ENCODE assay signal across 29 mouse cellular contexts in genomic region chr7:120163581-120164251, GRCm38 (mm10). TPM values are rescaled to one million over a fixed set of nuclear protein-coding genes. Genes with fewer than 3 reads are reported as not detected.
A peak's percentile ranks its signal among the peaks of the same experiment; 100 is the strongest.
DNase-seq lines count a peak whose midpoint lies in the region; ATAC-seq and TF ChIP-seq lines count a peak whose summit lies in the region.
"Had no signal": no experiment of that assay in that cellular context is flagged by ENCODE, and none has a peak within 500 bp of the region (broad histone marks: within the 10 kb centered on the region; RNA-seq: fewer than 3 reads in every experiment).

No protein-coding gene starts in this region.

- no peak overlapping the region for H3K9ac ChIP-seq in embryonic facial prominence, embryonic 14.5 days (ENCODE audit: low read depth, low read length)
- no peak overlapping the region for H3K9ac ChIP-seq in lung, embryonic 14.5 days
- H3K9ac ChIP-seq in kidney, embryonic 16.5 days (replicated peaks; ENCODE audit: low read length) = no peak overlapping the region
- H3K9ac ChIP-seq: embryonic facial prominence, embryonic 13.5 days; heart, embryonic 13.5 days; hindbrain, embryonic 14.5 days; liver, postnatal 0 days; neural tube, embryonic 12.5 days had no signal

- no peaks in the 10 kb centered on the region for H3K27me3 ChIP-seq in embryonic facial prominence, embryonic 14.5 days (replicated peaks; ENCODE audit: control insufficient read depth, insufficient read depth, low read length)
- no peaks in the 10 kb centered on the region for H3K27me3 ChIP-seq in embryonic facial prominence, embryonic 10.5 days (replicated peaks; ENCODE audit: low read depth, poor library complexity, severe bottlenecking)
- no peaks in the 10 kb centered on the region for H3K27me3 ChIP-seq in lung, embryonic 14.5 days (ENCODE audit: insufficient read depth, low read length)
- H3K27me3 ChIP-seq in kidney, embryonic 16.5 days (ENCODE audit: insufficient read depth, low read length) = no peaks in the 10 kb centered on the region
- H3K27me3 ChIP-seq: embryonic facial prominence, embryonic 13.5 days; heart, embryonic 13.5 days; megakaryocyte, embryonic 14.5 days; neural tube, embryonic 12.5 days had no signal

- no peak for TF ChIP-seq CTCF in lung, embryonic 14.5 days (IDR thresholded peaks at IDR 0.05; ENCODE audit: low read depth)

- H3K36me3 ChIP-seq in embryonic facial prominence, embryonic 14.5 days (ENCODE audit: control insufficient read depth, insufficient read depth, low read length) = no peaks in the 10 kb centered on the region
- no peaks in the 10 kb centered on the region for H3K36me3 ChIP-seq in embryonic facial prominence, embryonic 10.5 days (replicated peaks)
- no peaks in the 10 kb centered on the region for H3K36me3 ChIP-seq in lung, embryonic 14.5 days (ENCODE audit: insufficient read depth)
- H3K36me3 ChIP-seq in kidney, embryonic 16.5 days (ENCODE audit: insufficient read depth, low read length) = no peaks in the 10 kb centered on the region
- H3K36me3 ChIP-seq: embryonic facial prominence, embryonic 13.5 days; heart, embryonic 13.5 days; neural tube, embryonic 12.5 days had no signal

- H3K4me2 ChIP-seq in embryonic facial prominence, embryonic 14.5 days (ENCODE audit: low read depth, low read length) = no peak overlapping the region
- no peak overlapping the region for H3K4me2 ChIP-seq in lung, embryonic 14.5 days
- no peak overlapping the region for H3K4me2 ChIP-seq in kidney, embryonic 16.5 days (replicated peaks; ENCODE audit: low read depth, low read length)
- H3K4me2 ChIP-seq: embryonic facial prominence, embryonic 13.5 days; heart, embryonic 13.5 days; hindbrain, embryonic 14.5 days; liver, embryonic 11.5 days; neural tube, embryonic 12.5 days had no signal

- no peak overlapping the region for H3K27ac ChIP-seq in embryonic facial prominence, embryonic 14.5 days (replicated peaks; ENCODE audit: low read depth, low read length)
- H3K27ac ChIP-seq in embryonic facial prominence, embryonic 10.5 days (replicated peaks) = no peak overlapping the region
- no peak overlapping the region for H3K27ac ChIP-seq in lung, embryonic 14.5 days (ENCODE audit: low read depth)
- H3K27ac ChIP-seq in kidney, embryonic 16.5 days (ENCODE audit: low read length) = no peak overlapping the region
- H3K27ac ChIP-seq: embryonic facial prominence, embryonic 13.5 days; heart, embryonic 13.5 days; hindbrain, embryonic 14.5 days; neural tube, embryonic 12.5 days had no signal

- H3K4me3 ChIP-seq in embryonic facial prominence, embryonic 14.5 days (ENCODE audit: low read depth, low read length) = no peak overlapping the region
- no peak overlapping the region for H3K4me3 ChIP-seq in embryonic facial prominence, embryonic 10.5 days
- H3K4me3 ChIP-seq in lung, embryonic 14.5 days (ENCODE audit: low read depth, low read length) = no peak overlapping the region
- no peak overlapping the region for H3K4me3 ChIP-seq in kidney, embryonic 16.5 days (ENCODE audit: low read length)
- H3K4me3 ChIP-seq: embryonic facial prominence, embryonic 13.5 days; heart, embryonic 13.5 days; megakaryocyte, embryonic 14.5 days; neural tube, embryonic 12.5 days had no signal

- peak; percentile 20 for DNase-seq in embryonic facial prominence, embryonic 14.5 days (ENCODE audit: low spot score)
- DNase-seq in embryonic facial prominence, embryonic 10.5 days (ENCODE audit: low spot score) = no peak
- peak; percentile 37 for DNase-seq in lung, embryonic 14.5 days
- no peak for DNase-seq in lung, adult 18-20 months
- peak; percentile 34 to 50 for DNase-seq in kidney, postnatal 4 days
- DNase-seq in layer of hippocampus, adult 18-20 months (ENCODE audit: low spot score in 2 of 2) = no peak
- DNase-seq: adrenal gland, postnatal 25 days; cerebellum, adult 9-10 months; heart, adult 18-20 months; heart, postnatal 14 days; liver, postnatal 0 days; lung, postnatal 36 days; midbrain, embryonic 14.5 days had no signal

- H3K9me3 ChIP-seq in embryonic facial prominence, embryonic 14.5 days (ENCODE audit: control insufficient read depth, low read length) = no peaks in the 10 kb centered on the region
- no peaks in the 10 kb centered on the region for H3K9me3 ChIP-seq in embryonic facial prominence, embryonic 10.5 days
- H3K9me3 ChIP-seq in lung, embryonic 14.5 days (ENCODE audit: low read depth, low read length) = no peaks in the 10 kb centered on the region
- H3K9me3 ChIP-seq in kidney, embryonic 16.5 days (ENCODE audit: low read length) = no peaks in the 10 kb centered on the region
- H3K9me3 ChIP-seq: embryonic facial prominence, embryonic 13.5 days; heart, embryonic 13.5 days; megakaryocyte, embryonic 14.5 days; neural tube, embryonic 12.5 days had no signal

- no peak; the same call in 1 of the 2 replicates for ATAC-seq in embryonic facial prominence, embryonic 14.5 days (ENCODE audit: low read depth)
- no peak for ATAC-seq in lung, embryonic 14.5 days (ENCODE audit: insufficient read depth)
- 0 out of 2 replicates have a peak, but pooled peaks have one; percentile 46 for ATAC-seq in kidney, embryonic 16.5 days (ENCODE audit: low FRiP score, low TSS enrichment)
- ATAC-seq: forebrain, embryonic 14.5 days; inflammation-experienced regulatory T-cells, adult 6 months; liver, postnatal 0 days had no signal

- H3K4me1 ChIP-seq in embryonic facial prominence, embryonic 14.5 days (ENCODE audit: control insufficient read depth, insufficient read depth, low read length) = no peaks in the 10 kb centered on the region
- peaks cover 7% of the 10 kb centered on the region for H3K4me1 ChIP-seq in embryonic facial prominence, embryonic 10.5 days
- H3K4me1 ChIP-seq in lung, embryonic 14.5 days (ENCODE audit: insufficient read depth) = no peaks in the 10 kb centered on the region
- no peaks in the 10 kb centered on the region for H3K4me1 ChIP-seq in kidney, embryonic 16.5 days (ENCODE audit: insufficient read depth, low read length)
- H3K4me1 ChIP-seq: heart, embryonic 13.5 days; megakaryocyte, embryonic 14.5 days; neural tube, embryonic 12.5 days had no signal

- 83% methylated on average over 11 of the region's 11 CpGs for WGBS in embryonic facial prominence, embryonic 14.5 days
- 86% methylated on average over 11 of the region's 11 CpGs for WGBS in embryonic facial prominence, embryonic 10.5 days
- WGBS in lung, embryonic 14.5 days = 76% methylated on average over 11 of the region's 11 CpGs
- WGBS in kidney, embryonic 16.5 days = 85% methylated on average over 11 of the region's 11 CpGs

RNA-seq across cellular contexts. Expression of gene Anks4b, which starts 9.9 kb away (rescaled TPM):
- 0.07 TPM in 1 of 2 replicates, not detected in the other for polyA plus RNA-seq in embryonic facial prominence, embryonic 14.5 days (2014; fragmentation: Nextera tagmentation; extraction: Ambion mirVana)
- polyA plus RNA-seq in embryonic facial prominence, embryonic 10.5 days (2016; fragmentation: Nextera tagmentation; extraction: Ambion mirVana) = 0.11 TPM in 1 of 2 replicates, not detected in the other
- not detected in 2 replicates for polyA plus RNA-seq in lung, embryonic 14.5 days (2014; fragmentation: Nextera tagmentation; extraction: Ambion mirVana)
- 3.5 TPM in 2 replicates for polyA plus RNA-seq in kidney, embryonic 16.5 days (2015; fragmentation: Nextera tagmentation; extraction: Ambion mirVana)
- total RNA-seq in layer of hippocampus, adult 18-20 months (2021) = under 1 TPM; 0.30 to 0.32 TPM
- polyA plus RNA-seq: brain, embryonic 14.5 days; forebrain, embryonic 14.5 days; hindbrain, embryonic 14.5 days; inflammation-experienced regulatory T-cells, adult 6 months; limb, embryonic 11.5 days; midbrain, embryonic 14.5 days; spleen, adult 2 months had no signal

RNA-seq across cellular contexts. Expression of gene Zp2, which starts 18.6 kb away (rescaled TPM):
- 1.2 and 1.7 TPM in 2 replicates for polyA plus RNA-seq in embryonic facial prominence, embryonic 14.5 days (2014; fragmentation: Nextera tagmentation; extraction: Ambion mirVana)
- 0.06 and 0.16 TPM in 2 replicates for polyA plus RNA-seq in embryonic facial prominence, embryonic 10.5 days (2016; fragmentation: Nextera tagmentation; extraction: Ambion mirVana)
- polyA plus RNA-seq in lung, embryonic 14.5 days (2014; fragmentation: Nextera tagmentation; extraction: Ambion mirVana) = not detected in 2 replicates
- polyA plus RNA-seq in kidney, embryonic 16.5 days (2015; fragmentation: Nextera tagmentation; extraction: Ambion mirVana) = not detected in 2 replicates
- under 1 TPM in 1 of 2 experiments, not detected in 1; 0.13 TPM for total RNA-seq in layer of hippocampus, adult 18-20 months (2021)
- total RNA-seq: ES-E14 had no signal
- polyA plus RNA-seq: brain, embryonic 14.5 days; embryonic facial prominence, embryonic 13.5 days; forebrain, embryonic 14.5 days; hindbrain, embryonic 14.5 days; inflammation-experienced regulatory T-cells, adult 6 months; limb, embryonic 11.5 days; liver, embryonic 11.5 days; liver, postnatal 0 days; midbrain, embryonic 14.5 days; neural tube, embryonic 12.5 days; spleen, adult 2 months; testis, adult 2 months had no signal

RNA-seq across cellular contexts. Expression of gene Crym, which starts 38.2 kb away (rescaled TPM):
- polyA plus RNA-seq in embryonic facial prominence, embryonic 14.5 days (2014; fragmentation: Nextera tagmentation; extraction: Ambion mirVana) = 55.2 and 62.9 TPM in 2 replicates
- 149 and 175 TPM in 2 replicates for polyA plus RNA-seq in embryonic facial prominence, embryonic 10.5 days (2016; fragmentation: Nextera tagmentation; extraction: Ambion mirVana)
- polyA plus RNA-seq in lung, embryonic 14.5 days (2014; fragmentation: Nextera tagmentation; extraction: Ambion mirVana) = 3.4 and 4.4 TPM in 2 replicates
- 71.3 and 77.0 TPM in 2 replicates for polyA plus RNA-seq in kidney, embryonic 16.5 days (2015; fragmentation: Nextera tagmentation; extraction: Ambion mirVana)
- total RNA-seq in layer of hippocampus, adult 18-20 months (2021) = 100 to 1,000 TPM; 255 to 271 TPM
- polyA plus RNA-seq: inflammation-experienced regulatory T-cells, adult 6 months had no signal

RNA-seq across cellular contexts. Expression of gene Abca14, which starts 40.0 kb away (rescaled TPM):
- polyA plus RNA-seq in embryonic facial prominence, embryonic 14.5 days (2014; fragmentation: Nextera tagmentation; extraction: Ambion mirVana) = not detected in 2 replicates
- polyA plus RNA-seq in embryonic facial prominence, embryonic 10.5 days (2016; fragmentation: Nextera tagmentation; extraction: Ambion mirVana) = not detected in 2 replicates
- 0.20 TPM in 1 of 2 replicates, not detected in the other for polyA plus RNA-seq in lung, embryonic 14.5 days (2014; fragmentation: Nextera tagmentation; extraction: Ambion mirVana)
- not detected in 2 replicates for polyA plus RNA-seq in kidney, embryonic 16.5 days (2015; fragmentation: Nextera tagmentation; extraction: Ambion mirVana)
- not detected for total RNA-seq in layer of hippocampus, adult 18-20 months (2021)
- total RNA-seq: adrenal gland, postnatal 25 days; gastrocnemius, adult 8-10 months; heart, adult 18-20 months; heart, postnatal 14 days; layer of hippocampus, postnatal 14 days had no signal
- polyA plus RNA-seq: embryonic facial prominence, embryonic 13.5 days; forebrain, embryonic 14.5 days; heart, embryonic 13.5 days; hindbrain, embryonic 14.5 days; inflammation-experienced regulatory T-cells, adult 6 months; limb, embryonic 11.5 days; liver, embryonic 11.5 days; midbrain, embryonic 14.5 days; neural tube, embryonic 12.5 days; spleen, adult 2 months had no signal

Comparison
In these comparisons a context has a peak if more than half of its experiments do, and no peak if none do; other contexts are left out.
1. DNase-seq: peak in embryonic facial prominence, embryonic 14.5 days (single experiment), lung, embryonic 14.5 days (single experiment) and kidney, postnatal 4 days (2 of 2); none in embryonic facial prominence, embryonic 10.5 days (single experiment), lung, adult 18-20 months (0 of 2) and layer of hippocampus, adult 18-20 months (0 of 2).
2. RNA of gene Crym, which starts 38.2 kb away (polyA plus RNA-seq): 149 to 175 TPM in embryonic facial prominence, embryonic 10.5 days, 71.3 to 77.0 TPM in kidney, embryonic 16.5 days and 55.2 to 62.9 TPM in embryonic facial prominence, embryonic 14.5 days; 3.4 to 4.4 TPM in lung, embryonic 14.5 days; every median in the first group is over 10 times any median in the second.